ENCODE assay signal across 8 mouse cellular contexts in genomic region chr4:55531856-55532406, GRCm38 (mm10). TPM values are rescaled to one million over a fixed set of nuclear protein-coding genes. Genes with fewer than 3 reads are reported as not detected.
DNase-seq lines count a peak whose midpoint lies in the region; ATAC-seq and TF ChIP-seq lines count a peak whose summit lies in the region.

No protein-coding gene starts in this region.

- H3K4me2 ChIP-seq in heart, embryonic 13.5 days, result peak overlapping the region; percentile 96
- H3K4me2 ChIP-seq in hindbrain, embryonic 13.5 days, result peak overlapping the region; percentile 89
- H3K4me2 ChIP-seq in midbrain, embryonic 11.5 days, result peak overlapping the region; percentile 97

- peak overlapping the region; percentile 87 for H3K9ac ChIP-seq in heart, embryonic 13.5 days
- H3K9ac ChIP-seq in hindbrain, embryonic 13.5 days, result peak overlapping the region; percentile 67
- peak overlapping the region; percentile 42 for H3K9ac ChIP-seq in midbrain, embryonic 11.5 days (ENCODE audit: low read length)

- no peak for DNase-seq in heart, postnatal 4 days
- no peak for DNase-seq in Patski (ENCODE audit: low read depth, low spot score)
- no peak for DNase-seq in midbrain, embryonic 11.5 days (ENCODE audit: low spot score, missing footprints)
- no peak for DNase-seq in urinary bladder, postnatal 10 days (ENCODE audit: low spot score)
- DNase-seq in B cell, adult 2 months, result no peak
- no peak for DNase-seq in right cerebral cortex, adult 18-20 months

- CTCF ChIA-PET in Patski (lab: Charles Lee), result no interaction called here

- no peak for ATAC-seq in heart, embryonic 13.5 days (ENCODE audit: extremely low read depth, insufficient number of reproducible peaks, low FRiP score, low TSS enrichment)
- ATAC-seq in Patski, result peak; percentile 9
- ATAC-seq in hindbrain, embryonic 13.5 days (ENCODE audit: low FRiP score), result no peak; the same call in 1 of the 2 replicates
- peak; percentile 61 for ATAC-seq in midbrain, embryonic 11.5 days (ENCODE audit: low FRiP score)

- no peaks in the 10 kb centered on the region for H3K9me3 ChIP-seq in heart, embryonic 13.5 days
- no peaks in the 10 kb centered on the region for H3K9me3 ChIP-seq in hindbrain, embryonic 13.5 days
- no peaks in the 10 kb centered on the region for H3K9me3 ChIP-seq in midbrain, embryonic 11.5 days (ENCODE audit: control insufficient read depth, low read length)

- H3K4me3 ChIP-seq in heart, embryonic 13.5 days, result peak overlapping the region; percentile 73
- peak overlapping the region; percentile 56 for H3K4me3 ChIP-seq in hindbrain, embryonic 13.5 days
- H3K4me3 ChIP-seq in midbrain, embryonic 11.5 days (ENCODE audit: low read depth, low read length), result peak overlapping the region; percentile 55

- no peaks in the 10 kb centered on the region for H3K36me3 ChIP-seq in heart, embryonic 13.5 days
- no peaks in the 10 kb centered on the region for H3K36me3 ChIP-seq in hindbrain, embryonic 13.5 days
- no peaks in the 10 kb centered on the region for H3K36me3 ChIP-seq in midbrain, embryonic 11.5 days (ENCODE audit: control insufficient read depth, insufficient read depth, low read length)

- POLR2A ChIA-PET in Patski (lab: Charles Lee), result interaction anchor here (0.6 to 1.6 kb wide), 5 partner anchors 176 to 191 kb away, joined by 3 to 4 read pairs (median 4); no protein-coding TSS in a partner anchor

- under 1% methylated on average over 36 of the region's 42 CpGs for WGBS in heart, embryonic 13.5 days
- under 1% methylated on average over 37 of the region's 42 CpGs for WGBS in hindbrain, embryonic 13.5 days
- WGBS in midbrain, embryonic 11.5 days, result under 1% methylated on average over 41 of the region's 42 CpGs

- in situ Hi-C loops in Patski (cut with MboI; ENCODE audit: low pct_unique_long_range_greater_than_20kb), result loop anchor here (5.0 to 25.0 kb wide), 4 partner anchors 120 to 1153 kb away; no protein-coding TSS in a partner anchor

- no peak for TF ChIP-seq CTCF in Patski (IDR thresholded peaks at IDR 0.05)

- H3K27ac ChIP-seq in heart, embryonic 13.5 days (replicated peaks), result peak overlapping the region; percentile 61
- H3K27ac ChIP-seq in hindbrain, embryonic 13.5 days, result no peak overlapping the region
- H3K27ac ChIP-seq in midbrain, embryonic 11.5 days (ENCODE audit: low read depth, low read length), result no peak overlapping the region

- peaks cover 14% of the 10 kb centered on the region; the same call in 1 of the 2 replicates for H3K27me3 ChIP-seq in heart, embryonic 13.5 days (replicated peaks)
- H3K27me3 ChIP-seq in Patski, result no peaks in the 10 kb centered on the region
- H3K27me3 ChIP-seq in hindbrain, embryonic 13.5 days, result peaks cover 55% of the 10 kb centered on the region
- peaks cover 41% of the 10 kb centered on the region for H3K27me3 ChIP-seq in midbrain, embryonic 11.5 days (ENCODE audit: control insufficient read depth, insufficient read depth, low read length)

- H3K4me1 ChIP-seq in heart, embryonic 13.5 days, result peaks cover 25% of the 10 kb centered on the region
- H3K4me1 ChIP-seq in hindbrain, embryonic 13.5 days (replicated peaks), result peaks cover 35% of the 10 kb centered on the region
- peaks cover 19% of the 10 kb centered on the region for H3K4me1 ChIP-seq in midbrain, embryonic 11.5 days (ENCODE audit: control insufficient read depth, insufficient read depth, low read length)

RNA-seq across cellular contexts. Expression of gene Klf4, which starts 0.3 kb away (rescaled TPM):
- polyA plus RNA-seq in heart, embryonic 13.5 days (2015; fragmentation: Nextera tagmentation; extraction: Ambion mirVana), result 3.7 and 3.8 TPM in 2 replicates
- total RNA-seq in heart, postnatal 4 days (2021), result 10 to 100 TPM; 44.3 to 44.9 TPM
- polyA plus RNA-seq in Patski (2021), result 23.9 TPM
- polyA plus RNA-seq in hindbrain, embryonic 13.5 days (2015; fragmentation: Nextera tagmentation; extraction: Ambion mirVana), result 2.3 and 2.7 TPM in 2 replicates
- polyA plus RNA-seq in midbrain, embryonic 11.5 days (2014; fragmentation: Nextera tagmentation; extraction: Ambion mirVana), result 1.7 and 1.9 TPM in 2 replicates

Comparison
In these comparisons a context has a peak if more than half of its experiments do, and no peak if none do; other contexts are left out.
1. ATAC-seq: peak in Patski (single experiment) and midbrain, embryonic 11.5 days (single experiment); none in heart, embryonic 13.5 days (single experiment) and hindbrain, embryonic 13.5 days (single experiment).
2. Peak in every context shown above with its lines, with median percentiles within 50 percentile points of each other: H3K4me2 ChIP-seq, H3K4me3 ChIP-seq and H3K9ac ChIP-seq.